ENCODE assay signal across 14 mouse cellular contexts in the genomic region with DNA sequence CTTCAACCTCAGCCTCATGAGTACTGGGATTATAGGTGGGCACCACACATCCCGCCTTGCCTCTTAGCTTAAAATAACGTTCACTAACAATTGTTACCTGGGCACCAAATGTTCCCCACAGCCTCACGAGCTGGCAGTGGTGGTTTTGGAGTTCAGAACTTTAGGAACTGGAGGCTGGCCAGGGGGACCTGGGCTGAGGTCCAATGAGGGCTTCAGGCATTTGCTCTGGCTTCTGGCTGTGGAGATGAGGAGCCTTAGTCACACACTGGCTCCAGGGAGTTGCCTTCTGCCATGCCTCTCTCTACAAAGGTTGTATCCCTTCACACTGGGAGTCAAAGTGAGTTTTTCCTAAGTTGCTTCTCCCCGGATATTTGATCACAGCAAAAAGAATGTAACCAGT. TPM values are rescaled to one million over a fixed set of nuclear protein-coding genes. Genes with fewer than 3 reads are reported as not detected.
DNase-seq lines count a peak whose midpoint lies in the region; ATAC-seq and TF ChIP-seq lines count a peak whose summit lies in the region.
"Had no signal": no experiment of that assay in that cellular context is flagged by ENCODE, and none has a peak within 500 bp of the region (broad histone marks: within the 10 kb centered on the region; RNA-seq: fewer than 3 reads in every experiment).

No protein-coding gene starts in this region.

- intact Hi-C loops in heart, postnatal 10 days (cut with DNase I): no loop called here

- H3K9ac ChIP-seq in midbrain, postnatal 0 days (replicated peaks; ENCODE audit: low read length, poor library complexity, severe bottlenecking): no peak overlapping the region
- no peak overlapping the region for H3K9ac ChIP-seq in stomach, embryonic 15.5 days
- H3K9ac ChIP-seq: embryonic facial prominence, embryonic 12.5 days; hindbrain, embryonic 12.5 days had no signal

- 76% methylated on average over 4 of the region's 4 CpGs for WGBS in midbrain, postnatal 0 days
- WGBS in midbrain, embryonic 10.5 days: 84% methylated on average over 4 of the region's 4 CpGs
- 69% methylated on average over 4 of the region's 4 CpGs for WGBS in stomach, embryonic 15.5 days

- TF ChIP-seq CTCF in midbrain, postnatal 0 days (IDR thresholded peaks at IDR 0.05): no peak

- peaks cover 26% of the 10 kb centered on the region for H3K36me3 ChIP-seq in midbrain, postnatal 0 days (ENCODE audit: insufficient read depth, low read length)
- H3K36me3 ChIP-seq in midbrain, embryonic 10.5 days: peaks cover 28% of the 10 kb centered on the region
- H3K36me3 ChIP-seq in stomach, embryonic 15.5 days: peaks cover 14% of the 10 kb centered on the region

- no peak for ATAC-seq in cerebellum, adult (ENCODE audit: insufficient number of reproducible peaks, low FRiP score, low TSS enrichment)
- no peak for ATAC-seq in midbrain, postnatal 0 days (ENCODE audit: low FRiP score)
- ATAC-seq in stomach, embryonic 15.5 days (ENCODE audit: insufficient read depth, low FRiP score, low read depth): no peak

- H3K27me3 ChIP-seq in midbrain, postnatal 0 days (ENCODE audit: insufficient read depth, low read length): no peaks in the 10 kb centered on the region
- H3K27me3 ChIP-seq in midbrain, embryonic 10.5 days (ENCODE audit: low read depth, poor library complexity, severe bottlenecking): 0 out of 2 replicates have a peak, but pooled peaks cover 5% of the 10 kb centered on the region
- H3K27me3 ChIP-seq in stomach, embryonic 15.5 days (replicated peaks): no peaks in the 10 kb centered on the region
- H3K27me3 ChIP-seq: embryonic facial prominence, embryonic 12.5 days; hindbrain, embryonic 12.5 days had no signal

- H3K4me3 ChIP-seq in midbrain, postnatal 0 days (ENCODE audit: low read depth, low read length): no peak overlapping the region
- H3K4me3 ChIP-seq in midbrain, embryonic 10.5 days: no peak overlapping the region
- no peak overlapping the region for H3K4me3 ChIP-seq in stomach, embryonic 15.5 days (replicated peaks)
- H3K4me3 ChIP-seq: embryonic facial prominence, embryonic 12.5 days; hindbrain, embryonic 12.5 days had no signal

- H3K4me1 ChIP-seq in midbrain, postnatal 0 days (ENCODE audit: insufficient read depth, low read length): no peaks in the 10 kb centered on the region
- H3K4me1 ChIP-seq in midbrain, embryonic 10.5 days: peaks cover 17% of the 10 kb centered on the region
- H3K4me1 ChIP-seq in stomach, embryonic 15.5 days: peaks cover 8% of the 10 kb centered on the region; the same call in 1 of the 2 replicates

- H3K9me3 ChIP-seq in midbrain, postnatal 0 days (ENCODE audit: low read length): no peaks in the 10 kb centered on the region
- no peaks in the 10 kb centered on the region for H3K9me3 ChIP-seq in midbrain, embryonic 10.5 days (replicated peaks)
- H3K9me3 ChIP-seq in stomach, embryonic 15.5 days: no peaks in the 10 kb centered on the region
- H3K9me3 ChIP-seq: embryonic facial prominence, embryonic 12.5 days; hindbrain, embryonic 12.5 days had no signal

- no peak overlapping the region for H3K27ac ChIP-seq in midbrain, postnatal 0 days (ENCODE audit: low read depth, low read length)
- no peak overlapping the region for H3K27ac ChIP-seq in midbrain, embryonic 10.5 days (replicated peaks)
- peak overlapping the region; percentile 28; the same call in 1 of the 2 replicates for H3K27ac ChIP-seq in stomach, embryonic 15.5 days
- H3K27ac ChIP-seq: embryonic facial prominence, embryonic 12.5 days; hindbrain, embryonic 12.5 days had no signal

- H3K4me2 ChIP-seq in midbrain, postnatal 0 days (ENCODE audit: low read depth, low read length, poor library complexity, severe bottlenecking): no peak overlapping the region
- no peak overlapping the region for H3K4me2 ChIP-seq in stomach, embryonic 15.5 days
- H3K4me2 ChIP-seq: embryonic facial prominence, embryonic 12.5 days; hindbrain, embryonic 12.5 days had no signal

- peak; percentile 16 to 26 for DNase-seq in cerebellum, postnatal 14 days
- peak; percentile 16 for DNase-seq in midbrain, postnatal 0 days (ENCODE audit: low spot score)
- DNase-seq in midbrain, embryonic 10.5 days (ENCODE audit: low spot score): no peak
- peak; percentile 71 to 80 for DNase-seq in heart, postnatal 10 days
- no peak for DNase-seq in testis, postnatal 14 days (ENCODE audit: low spot score)
- no peak for DNase-seq in right cerebral cortex, postnatal 25 days

RNA-seq across cellular contexts. Expression of a gene that starts 4.6 kb away (rescaled TPM):
- total RNA-seq in midbrain, postnatal 0 days (2014; rRNA removed): 23.5 and 28.7 TPM in 2 replicates
- 20.0 and 23.1 TPM in 2 replicates for polyA plus RNA-seq in midbrain, postnatal 0 days (2015; fragmentation: Nextera tagmentation; extraction: Ambion mirVana)
- 3.9 and 4.5 TPM in 2 replicates for polyA plus RNA-seq in midbrain, embryonic 10.5 days (2016; fragmentation: Nextera tagmentation; extraction: Ambion mirVana)
- 10 to 100 TPM in 1 of 2 experiments, 1 to 10 TPM in 1; 9.9 to 13.0 TPM for total RNA-seq in heart, postnatal 10 days (2021)
- polyA plus RNA-seq in stomach, embryonic 15.5 days (2015; fragmentation: Nextera tagmentation; extraction: Ambion mirVana): 18.4 and 19.9 TPM in 2 replicates

RNA-seq across cellular contexts. Expression of a gene that starts 26.5 kb away (rescaled TPM):
- total RNA-seq in midbrain, postnatal 0 days (2014; rRNA removed): 0.60 and 2.3 TPM in 2 replicates
- 0.47 and 0.66 TPM in 2 replicates for polyA plus RNA-seq in midbrain, postnatal 0 days (2015; fragmentation: Nextera tagmentation; extraction: Ambion mirVana)
- 0.35 and 0.47 TPM in 2 replicates for polyA plus RNA-seq in midbrain, embryonic 10.5 days (2016; fragmentation: Nextera tagmentation; extraction: Ambion mirVana)
- total RNA-seq in heart, postnatal 10 days (2021): not detected
- polyA plus RNA-seq in stomach, embryonic 15.5 days (2015; fragmentation: Nextera tagmentation; extraction: Ambion mirVana): 0.49 and 0.68 TPM in 2 replicates
- total RNA-seq: megakaryocyte-erythroid progenitor cell, adult 5-6 weeks had no signal
- polyA plus RNA-seq: C2C12 had no signal

RNA-seq across cellular contexts. Expression of a gene that starts 27.7 kb away (rescaled TPM):
- 33.1 and 38.7 TPM in 2 replicates for total RNA-seq in midbrain, postnatal 0 days (2014; rRNA removed)
- polyA plus RNA-seq in midbrain, postnatal 0 days (2015; fragmentation: Nextera tagmentation; extraction: Ambion mirVana): 27.2 and 33.2 TPM in 2 replicates
- polyA plus RNA-seq in midbrain, embryonic 10.5 days (2016; fragmentation: Nextera tagmentation; extraction: Ambion mirVana): 48.8 and 52.9 TPM in 2 replicates
- 10 to 100 TPM; 15.6 to 18.0 TPM for total RNA-seq in heart, postnatal 10 days (2021)
- polyA plus RNA-seq in stomach, embryonic 15.5 days (2015; fragmentation: Nextera tagmentation; extraction: Ambion mirVana): 39.2 and 41.9 TPM in 2 replicates

RNA-seq across cellular contexts. Expression of a gene that starts 45.3 kb away (rescaled TPM):
- not detected in 2 replicates for total RNA-seq in midbrain, postnatal 0 days (2014; rRNA removed)
- not detected in 2 replicates for polyA plus RNA-seq in midbrain, postnatal 0 days (2015; fragmentation: Nextera tagmentation; extraction: Ambion mirVana)
- polyA plus RNA-seq in midbrain, embryonic 10.5 days (2016; fragmentation: Nextera tagmentation; extraction: Ambion mirVana): not detected in 2 replicates
- total RNA-seq in heart, postnatal 10 days (2021): under 1 TPM; 0.64 to 0.81 TPM
- not detected in 2 replicates for polyA plus RNA-seq in stomach, embryonic 15.5 days (2015; fragmentation: Nextera tagmentation; extraction: Ambion mirVana)
- total RNA-seq: left cerebral cortex, postnatal 36 days; megakaryocyte-erythroid progenitor cell, adult 5-6 weeks had no signal
- polyA plus RNA-seq: C2C12; embryonic facial prominence, embryonic 12.5 days; hindbrain, embryonic 12.5 days; neural tube, embryonic 14.5 days had no signal

RNA-seq across cellular contexts. Expression of a gene that starts 49.1 kb away (rescaled TPM):
- total RNA-seq in midbrain, postnatal 0 days (2014; rRNA removed): 4.2 and 4.7 TPM in 2 replicates
- 5.5 and 7.1 TPM in 2 replicates for polyA plus RNA-seq in midbrain, postnatal 0 days (2015; fragmentation: Nextera tagmentation; extraction: Ambion mirVana)
- polyA plus RNA-seq in midbrain, embryonic 10.5 days (2016; fragmentation: Nextera tagmentation; extraction: Ambion mirVana): 0.98 and 1.6 TPM in 2 replicates
- 100 to 1,000 TPM; 369 to 606 TPM for total RNA-seq in heart, postnatal 10 days (2021)
- 3.5 and 4.0 TPM in 2 replicates for polyA plus RNA-seq in stomach, embryonic 15.5 days (2015; fragmentation: Nextera tagmentation; extraction: Ambion mirVana)
- total RNA-seq: megakaryocyte-erythroid progenitor cell, adult 5-6 weeks had no signal

Comparison
In these comparisons a context has a peak if more than half of its experiments do, and no peak if none do; other contexts are left out.
1. DNase-seq: peak in cerebellum, postnatal 14 days (2 of 2), midbrain, postnatal 0 days (single experiment) and heart, postnatal 10 days (2 of 2); none in midbrain, embryonic 10.5 days (single experiment), testis, postnatal 14 days (single experiment) and right cerebral cortex, postnatal 25 days (single experiment).